Mouse (Mus musculus): ENCODE results near the gene Lama2. TPM values are rescaled to one million over a fixed set of nuclear protein-coding genes. Genes with fewer than 3 reads are reported as not detected.

The Lama2 gene
- polyA plus RNA-seq, 1 experiment from 2014 or later = 12.8 TPM

DNA sequence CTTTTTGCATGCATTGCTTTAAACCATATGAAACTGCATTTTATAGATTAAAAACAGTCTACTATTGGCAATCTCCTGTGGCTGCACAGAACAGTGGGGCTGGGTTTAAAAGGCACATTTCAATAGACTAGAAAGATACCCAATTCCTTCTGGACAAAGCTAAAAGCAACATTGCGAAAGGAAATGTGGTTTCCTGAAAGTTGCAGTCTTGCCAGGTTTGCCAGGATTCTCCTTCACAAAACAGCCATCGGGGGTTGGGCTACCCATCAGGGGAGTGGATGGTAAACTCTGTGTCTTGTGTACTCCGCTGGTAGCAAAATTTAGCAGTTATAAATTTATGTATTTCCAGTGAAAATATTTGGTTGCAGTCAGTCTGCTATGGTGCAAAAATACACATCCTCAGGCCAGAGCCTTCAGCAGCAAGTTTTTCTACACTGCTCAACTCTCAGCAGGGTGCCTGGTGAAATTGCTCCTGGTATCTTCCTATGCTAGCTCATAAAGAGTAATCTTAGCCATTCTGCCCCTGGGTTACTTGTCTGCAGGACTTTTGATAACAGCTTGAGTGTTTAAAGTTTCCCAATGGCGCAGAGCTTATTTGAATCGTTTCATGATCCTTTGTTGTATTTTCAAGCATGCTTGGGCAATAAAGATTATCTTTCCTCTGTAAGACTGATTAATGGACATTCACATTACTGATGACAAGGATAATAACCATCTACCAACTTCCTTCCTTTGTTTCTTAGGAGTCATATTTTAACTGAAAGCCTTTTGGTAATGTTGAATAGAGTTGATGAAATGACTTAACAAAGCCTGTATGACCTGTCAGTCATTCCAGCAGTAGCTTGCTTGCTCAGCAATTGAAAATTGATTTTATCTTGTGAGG is 205.7 kb downstream of the Lama2 start:
- TF ChIP-seq EP300 (IDR thresholded peaks at IDR 0.05) (no peak), CTCF (IDR thresholded peaks at IDR 0.05) (no peak)
- Histone ChIP-seq H3K4me2 (replicated peaks; ENCODE audit: low read depth, low read length) (no peak overlapping the region), H3K27me3 (replicated peaks; ENCODE audit: insufficient read depth, low read length) (no peaks in the 10 kb centered on the region), H3K36me3 (ENCODE audit: insufficient read depth, low read length) (no peaks in the 10 kb centered on the region), H3K9ac (replicated peaks; ENCODE audit: low read depth) (no peak overlapping the region), H3K27ac (ENCODE audit: low read length) (no peak overlapping the region), H3K9me3 (ENCODE audit: low read length) (no peaks in the 10 kb centered on the region), H3K4me3 (ENCODE audit: low read depth, low read length) (no peak overlapping the region), H3K4me1 (ENCODE audit: insufficient read depth, low read depth, low read length) (no peaks in the 10 kb centered on the region)
- DNase-seq (ENCODE audit: low spot score) (no peak), ATAC-seq (no peak)
- 57% methylated on average over 5 of the region's 5 CpGs for WGBS

GRCm38 (mm10) chr10:27390753-27391152 is 228.8 kb downstream of the Lama2 start:
- Histone ChIP-seq H3K9me3 (ENCODE audit: low read length) (no peaks in the 10 kb centered on the region), H3K4me1 (ENCODE audit: insufficient read depth, low read depth, low read length) (no peaks in the 10 kb centered on the region), H3K4me2 (replicated peaks; ENCODE audit: low read depth, low read length) (no peak overlapping the region), H3K4me3 (ENCODE audit: low read depth, low read length) (no peak overlapping the region), H3K36me3 (ENCODE audit: insufficient read depth, low read length) (no peaks in the 10 kb centered on the region), H3K9ac (replicated peaks; ENCODE audit: low read depth) (no peak overlapping the region), H3K27me3 (replicated peaks; ENCODE audit: insufficient read depth, low read length) (no peaks in the 10 kb centered on the region), H3K27ac (ENCODE audit: low read length) (no peak overlapping the region)
- WGBS = 39% methylated on average over 1 of the region's 1 CpGs
- ATAC-seq = no peak
- no peak for TF ChIP-seq CTCF (IDR thresholded peaks at IDR 0.05)
- TF ChIP-seq EP300 (IDR thresholded peaks at IDR 0.05) = no peak
- DNase-seq (ENCODE audit: low spot score) = no peak

- no peaks in the 10 kb centered on the region for H3K4me1 ChIP-seq (ENCODE audit: insufficient read depth, low read depth, low read length)
- H3K9ac ChIP-seq (replicated peaks; ENCODE audit: low read depth) = no peak overlapping the region
- no peaks in the 10 kb centered on the region for H3K9me3 ChIP-seq (ENCODE audit: low read length)
- ATAC-seq (peak; percentile 62), DNase-seq (ENCODE audit: low spot score) (peak; percentile 55)
- no peaks in the 10 kb centered on the region for H3K27me3 ChIP-seq (replicated peaks; ENCODE audit: insufficient read depth, low read length)
- H3K27ac ChIP-seq (ENCODE audit: low read length) = no peak overlapping the region
- H3K36me3 ChIP-seq (ENCODE audit: insufficient read depth, low read length) = no peaks in the 10 kb centered on the region
- no peak overlapping the region for H3K4me3 ChIP-seq (ENCODE audit: low read depth, low read length)
- no peak overlapping the region for H3K4me2 ChIP-seq (replicated peaks; ENCODE audit: low read depth, low read length)
- TF ChIP-seq EP300 (IDR thresholded peaks at IDR 0.05) (peak; percentile 51; the same call in 1 of the 2 replicates), CTCF (IDR thresholded peaks at IDR 0.05) (no peak)
- 19% methylated on average over 1 of the region's 1 CpGs for WGBS
Observed at GRCm38 (mm10) chr10:27387531-27387930, 232.0 kb downstream of the Lama2 start.

- no peaks in the 10 kb centered on the region for H3K4me1 ChIP-seq (ENCODE audit: insufficient read depth, low read depth, low read length)
- DNase-seq (ENCODE audit: low spot score) (no peak), ATAC-seq (no peak)
- no peak overlapping the region for H3K9ac ChIP-seq (replicated peaks; ENCODE audit: low read depth)
- WGBS = 69% methylated on average over 4 of the region's 4 CpGs
- H3K4me2 ChIP-seq (replicated peaks; ENCODE audit: low read depth, low read length) = no peak overlapping the region
- TF ChIP-seq EP300 (IDR thresholded peaks at IDR 0.05) (no peak), CTCF (IDR thresholded peaks at IDR 0.05) (no peak)
- H3K27me3 ChIP-seq (replicated peaks; ENCODE audit: insufficient read depth, low read length) = no peaks in the 10 kb centered on the region
- no peak overlapping the region for H3K4me3 ChIP-seq (ENCODE audit: low read depth, low read length)
- no peaks in the 10 kb centered on the region for H3K36me3 ChIP-seq (ENCODE audit: insufficient read depth, low read length)
- no peaks in the 10 kb centered on the region for H3K9me3 ChIP-seq (ENCODE audit: low read length)
- no peak overlapping the region for H3K27ac ChIP-seq (ENCODE audit: low read length)
Observed at GRCm38 (mm10) chr10:27384636-27385035, 234.9 kb downstream of the Lama2 start.

DNA sequence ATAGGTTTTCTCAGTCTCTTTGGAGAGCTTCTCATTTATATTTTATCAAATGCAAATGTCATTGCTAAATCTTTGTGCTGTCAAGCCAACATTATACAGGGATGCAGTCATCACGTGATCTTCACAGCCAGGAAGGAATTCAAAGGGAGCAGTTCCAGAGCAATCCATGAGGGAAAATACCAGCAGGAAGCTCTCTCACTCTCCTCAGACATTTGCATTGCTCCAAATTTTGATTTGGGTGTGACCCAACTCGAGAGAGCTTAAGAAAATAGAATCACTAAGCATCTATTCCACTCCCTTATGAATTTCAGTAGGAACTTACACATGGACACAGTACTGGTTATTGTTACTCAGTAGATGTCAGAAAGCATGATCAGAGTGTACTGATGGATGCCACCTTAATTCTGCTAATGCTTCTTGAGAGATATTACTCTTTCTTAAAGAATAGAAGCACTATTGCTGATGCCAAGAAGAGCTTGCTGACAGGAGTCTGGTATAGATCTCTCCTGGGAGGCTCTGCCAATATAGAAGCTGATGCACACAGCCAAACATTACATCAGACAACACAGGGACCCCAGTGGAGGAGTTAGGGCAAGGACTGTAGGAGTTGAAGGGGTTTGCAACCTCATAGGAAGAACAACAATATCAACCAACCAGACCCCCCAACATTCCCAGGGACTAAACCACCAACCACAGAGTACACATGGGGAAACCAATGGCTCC is 236.5 kb downstream of the Lama2 start:
- H3K9me3 ChIP-seq (ENCODE audit: low read length) = no peaks in the 10 kb centered on the region
- no peak overlapping the region for H3K27ac ChIP-seq (ENCODE audit: low read length)
- ATAC-seq = no peak
- no peak for DNase-seq (ENCODE audit: low spot score)
- H3K36me3 ChIP-seq (ENCODE audit: insufficient read depth, low read length) = no peaks in the 10 kb centered on the region
- TF ChIP-seq EP300 (IDR thresholded peaks at IDR 0.05) (no peak), CTCF (IDR thresholded peaks at IDR 0.05) (no peak)
- H3K4me2 ChIP-seq (replicated peaks; ENCODE audit: low read depth, low read length) = no peak overlapping the region
- H3K4me1 ChIP-seq (ENCODE audit: insufficient read depth, low read depth, low read length) = no peaks in the 10 kb centered on the region
- 43% methylated on average over 2 of the region's 2 CpGs for WGBS
- no peak overlapping the region for H3K9ac ChIP-seq (replicated peaks; ENCODE audit: low read depth)
- H3K27me3 ChIP-seq (replicated peaks; ENCODE audit: insufficient read depth, low read length) = no peaks in the 10 kb centered on the region
- no peak overlapping the region for H3K4me3 ChIP-seq (ENCODE audit: low read depth, low read length)

DNA sequence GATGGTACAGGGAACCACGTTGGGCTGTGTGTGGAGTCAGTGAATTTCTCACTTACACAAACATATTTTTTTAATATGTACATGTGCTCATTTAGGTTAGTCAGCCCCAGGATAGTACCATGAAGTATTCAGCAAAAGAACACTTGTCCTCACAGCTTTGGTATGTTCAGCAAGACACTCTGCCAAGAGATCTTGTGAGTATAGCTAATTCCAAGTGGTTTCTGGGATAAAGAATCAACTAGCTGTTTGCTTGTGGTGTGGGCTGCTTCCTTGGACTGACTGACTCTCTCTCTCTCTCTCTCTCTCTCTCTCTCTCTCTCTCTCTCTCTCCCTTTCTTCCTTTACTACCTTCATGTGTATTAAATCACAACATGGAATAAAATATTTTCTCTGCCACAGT is 241.3 kb downstream of the Lama2 start:
- 25% methylated on average over 1 of the region's 1 CpGs for WGBS
- no peak overlapping the region for H3K9ac ChIP-seq (replicated peaks; ENCODE audit: low read depth)
- no peaks in the 10 kb centered on the region for H3K9me3 ChIP-seq (ENCODE audit: low read length)
- H3K27ac ChIP-seq (ENCODE audit: low read length) = no peak overlapping the region
- H3K4me1 ChIP-seq (ENCODE audit: insufficient read depth, low read depth, low read length) = no peaks in the 10 kb centered on the region
- no peak overlapping the region for H3K4me3 ChIP-seq (ENCODE audit: low read depth, low read length)
- TF ChIP-seq CTCF (IDR thresholded peaks at IDR 0.05) = no peak
- TF ChIP-seq EP300 (IDR thresholded peaks at IDR 0.05) = no peak
- ATAC-seq = no peak
- no peaks in the 10 kb centered on the region for H3K36me3 ChIP-seq (ENCODE audit: insufficient read depth, low read length)
- no peak overlapping the region for H3K4me2 ChIP-seq (replicated peaks; ENCODE audit: low read depth, low read length)
- no peaks in the 10 kb centered on the region for H3K27me3 ChIP-seq (replicated peaks; ENCODE audit: insufficient read depth, low read length)
- DNase-seq (ENCODE audit: low spot score) = no peak

Measured in lung, postnatal 0 days (tissue).